Mouse (Mus musculus): ENCODE measurements around the gene Tpp1.

The Tpp1 gene

GRCm38 (mm10) chr7:105726144-105726979 is 25.7 kb downstream of the Tpp1 start:
- DNase-seq (ENCODE audit: low spot score) = no peak

- DNase-seq (ENCODE audit: low spot score) = no peak
These were observed 30.1 kb downstream of the Tpp1 start for GRCm38 (mm10) chr7:105721916-105722315.

- no peak for DNase-seq (ENCODE audit: low spot score)
These were observed 36.7 kb downstream of the Tpp1 start for GRCm38 (mm10) chr7:105715366-105715765.

GRCm38 (mm10) chr7:105708733-105709132 is 43.3 kb downstream of the Tpp1 start:
- no peak for DNase-seq (ENCODE audit: low spot score)

GRCm38 (mm10) chr7:105703816-105704215 is 48.2 kb downstream of the Tpp1 start:
- no peak for DNase-seq (ENCODE audit: low spot score)

- DNase-seq (ENCODE audit: low spot score) = no peak
These were observed 48.9 kb downstream of the Tpp1 start for GRCm38 (mm10) chr7:105703184-105703583.

Data from ovary, postnatal 10 days (tissue).